Mouse (Mus musculus) macrophage (primary cell): ENCODE data around the gene Otub1. TPM values are rescaled to one million over a fixed set of nuclear protein-coding genes. Genes with fewer than 3 reads are reported as not detected.

ENCODE experiments used
- H3K27ac ChIP-seq: fragments of 350-480 bp; formaldehyde crosslinking; 2 replicates; pipeline ENCODE4 v1.9.0; 2021
- H3K36me3 ChIP-seq: fragments of 350-480 bp; formaldehyde crosslinking; 2 replicates; pipeline ENCODE4 v1.9.0; 2021; ENCODE audit errors: inconsistent target
- H3K4me3 ChIP-seq: fragments of 350-480 bp; formaldehyde crosslinking; 2 replicates; pipeline ENCODE4 v1.9.0; 2021; ENCODE audit errors: inconsistent target
- H3K79me2 ChIP-seq: fragments of 350-480 bp; formaldehyde crosslinking; 2 replicates; pipeline ENCODE4 v1.9.0; 2021; ENCODE audit errors: inconsistent target
- WGBS: methylation state at CpG from one replicate; pipeline ENCODE4 v1.1.7; 2026; ENCODE audit warnings: inconsistent platforms; ENCODE audit not compliant: missing documents; 5-methylcytosine and 5-hydroxymethylcytosine counted together
- polyA plus RNA-seq: library from polyadenylated mRNA; stranded (reverse); fragments of 250-400 nt; gene quantifications from 3 replicates; pipeline ENCODE4 v1.2.4, GENCODE M21; 2018; ENCODE audit warnings: inconsistent platforms

Otub1 gene
- polyA plus RNA-seq, 1 experiment from 2014 or later: 63.3 TPM

- H3K27ac ChIP-seq: no peak overlapping the region
- peaks cover 42% of the 10 kb centered on the region for H3K36me3 ChIP-seq
- no peaks in the 10 kb centered on the region for H3K79me2 ChIP-seq
- WGBS: 47% methylated on average over 33 of the region's 33 CpGs
- H3K4me3 ChIP-seq: no peak overlapping the region
Measured at GRCm38 (mm10) chr19:7195900-7196728, 10.0 kb downstream of the Otub1 start.

GRCm38 (mm10) chr19:7192561-7192967 lies 13.6 kb downstream of the Otub1 start:
- Histone ChIP-seq H3K79me2 (no peaks in the 10 kb centered on the region), H3K36me3 (peaks cover 6% of the 10 kb centered on the region), H3K27ac (no peak overlapping the region), H3K4me3 (no peak overlapping the region)
- WGBS: 93% methylated on average over 2 of the region's 2 CpGs

- WGBS: 77% methylated on average over 6 of the region's 6 CpGs
- Histone ChIP-seq H3K4me3 (no peak overlapping the region), H3K79me2 (no peaks in the 10 kb centered on the region), H3K27ac (no peak overlapping the region), H3K36me3 (no peaks in the 10 kb centered on the region)
Measured at GRCm38 (mm10) chr19:7191639-7192038, 14.5 kb downstream of the Otub1 start.

- 91% methylated on average over 5 of the region's 5 CpGs for WGBS
Measured at GRCm38 (mm10) chr19:7190986-7191385, 15.1 kb downstream of the Otub1 start.

GRCm38 (mm10) chr19:7189026-7189425 lies 17.1 kb downstream of the Otub1 start:
- Histone ChIP-seq H3K79me2 (no peaks in the 10 kb centered on the region), H3K27ac (no peak overlapping the region), H3K36me3 (no peaks in the 10 kb centered on the region), H3K4me3 (no peak overlapping the region)
- WGBS: 97% methylated on average over 4 of the region's 4 CpGs

More at GRCm38 (mm10) chr19:7190986-7191385, 15.1 kb downstream of the Otub1 start:
- no peak overlapping the region for H3K4me3 ChIP-seq
- no peak overlapping the region for H3K27ac ChIP-seq
- no peaks in the 10 kb centered on the region for H3K36me3 ChIP-seq
- no peaks in the 10 kb centered on the region for H3K79me2 ChIP-seq

GRCm38 (mm10) chr19:7187157-7187556 lies 19.0 kb downstream of the Otub1 start:
- Histone ChIP-seq H3K79me2 (no peaks in the 10 kb centered on the region), H3K36me3 (no peaks in the 10 kb centered on the region), H3K4me3 (no peak overlapping the region), H3K27ac (no peak overlapping the region)
- 86% methylated on average over 5 of the region's 5 CpGs for WGBS

GRCm38 (mm10) chr19:7185715-7186291 lies 20.3 kb downstream of the Otub1 start:
- WGBS: 94% methylated on average over 11 of the region's 18 CpGs
- Histone ChIP-seq H3K79me2 (no peaks in the 10 kb centered on the region), H3K4me3 (no peak overlapping the region), H3K36me3 (no peaks in the 10 kb centered on the region), H3K27ac (no peak overlapping the region)

GRCm38 (mm10) chr19:7185059-7185458 lies 21.1 kb downstream of the Otub1 start:
- Histone ChIP-seq H3K36me3 (no peaks in the 10 kb centered on the region), H3K27ac (no peak overlapping the region), H3K4me3 (no peak overlapping the region), H3K79me2 (no peaks in the 10 kb centered on the region)
- 85% methylated on average over 4 of the region's 4 CpGs for WGBS

GRCm38 (mm10) chr19:7183419-7183818 lies 22.7 kb downstream of the Otub1 start:
- no peaks in the 10 kb centered on the region for H3K36me3 ChIP-seq
- H3K27ac ChIP-seq: no peak overlapping the region
- 95% methylated on average over 11 of the region's 11 CpGs for WGBS
- no peaks in the 10 kb centered on the region for H3K79me2 ChIP-seq
- no peak overlapping the region for H3K4me3 ChIP-seq

GRCm38 (mm10) chr19:7182273-7182949 lies 23.7 kb downstream of the Otub1 start:
- WGBS: 16% methylated on average over 23 of the region's 23 CpGs
- Histone ChIP-seq H3K4me3 (no peak overlapping the region), H3K27ac (no peak overlapping the region), H3K79me2 (no peaks in the 10 kb centered on the region), H3K36me3 (no peaks in the 10 kb centered on the region)

- no peaks in the 10 kb centered on the region for H3K36me3 ChIP-seq
- 96% methylated on average over 6 of the region's 7 CpGs for WGBS
- H3K27ac ChIP-seq: no peak overlapping the region
Measured at GRCm38 (mm10) chr19:7181496-7181895, 24.6 kb downstream of the Otub1 start.

GRCm38 (mm10) chr19:7180756-7181405 lies 25.2 kb downstream of the Otub1 start:
- H3K27ac ChIP-seq: no peak overlapping the region
- 89% methylated on average over 8 of the region's 8 CpGs for WGBS
- H3K79me2 ChIP-seq: no peaks in the 10 kb centered on the region
- no peak overlapping the region for H3K4me3 ChIP-seq
- no peaks in the 10 kb centered on the region for H3K36me3 ChIP-seq

More at GRCm38 (mm10) chr19:7181496-7181895, 24.6 kb downstream of the Otub1 start:
- Histone ChIP-seq H3K4me3 (no peak overlapping the region), H3K79me2 (no peaks in the 10 kb centered on the region)

- Histone ChIP-seq H3K4me3 (no peak overlapping the region), H3K36me3 (no peaks in the 10 kb centered on the region), H3K79me2 (no peaks in the 10 kb centered on the region), H3K27ac (no peak overlapping the region)
- WGBS: 24% methylated on average over 3 of the region's 3 CpGs
Measured at GRCm38 (mm10) chr19:7178841-7179452, 27.2 kb downstream of the Otub1 start.

- 94% methylated on average over 13 of the region's 13 CpGs for WGBS
- Histone ChIP-seq H3K79me2 (no peaks in the 10 kb centered on the region), H3K27ac (no peak overlapping the region), H3K36me3 (no peaks in the 10 kb centered on the region), H3K4me3 (no peak overlapping the region)
Measured at GRCm38 (mm10) chr19:7177804-7178511, 28.2 kb downstream of the Otub1 start.
